Mouse (Mus musculus) liver, embryonic 14.5 days (tissue): Measurements from ENCODE around the gene H2-Eb2.

ENCODE experiments used
- CTCF ChIP-seq: IDR thresholded peaks from 2 replicates; pipeline ENCODE4 v1.5.1; 2016; ENCODE audit warnings: antibody characterized with exemption, low read depth, control low read depth
- EP300 ChIP-seq: IDR thresholded peaks from 2 replicates; pipeline ENCODE4 v1.6.1; 2016; ENCODE audit warnings: antibody characterized with exemption, low read depth

- no peak for TF ChIP-seq CTCF
- no peak for TF ChIP-seq EP300
Measured at GRCm38 (mm10) chr17:34281836-34282235, 43.6 kb upstream of the H2-Eb2 start.
